Mouse (Mus musculus) G1E (cell line): ENCODE measurements around the gene Adgrl2.

ENCODE experiments used
- CTCF ChIP-seq: IDR thresholded peaks from 2 replicates; pipeline ENCODE4 v1.5.1; 2012; ENCODE audit warnings: low read depth, low read length, inconsistent platforms, mixed read lengths
- POLR2AphosphoS5 ChIP-seq: IDR thresholded peaks from 2 replicates; pipeline ENCODE4 v1.6.1; 2012; ENCODE audit warnings: low read depth, low read length, inconsistent platforms; ENCODE audit not compliant: insufficient replicate concordance

DNA sequence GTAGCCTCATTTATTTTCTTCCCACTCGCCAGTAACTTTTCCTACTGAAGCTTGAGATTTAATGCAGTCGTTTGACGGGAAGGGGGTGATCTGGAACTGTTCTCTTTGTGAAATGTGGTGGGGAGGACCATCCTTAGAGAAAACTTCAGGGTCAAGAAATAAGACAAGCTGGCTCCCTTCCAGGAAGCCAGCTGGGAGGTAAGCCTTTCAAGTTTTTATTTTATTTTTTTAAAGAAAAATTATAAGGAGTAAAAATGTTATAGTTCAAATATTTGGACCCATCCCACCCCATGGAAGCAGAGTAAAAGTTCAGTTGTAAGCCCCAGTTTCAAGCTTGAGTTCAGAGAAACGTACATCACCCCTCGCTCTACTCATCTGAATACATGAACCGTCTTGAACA, 177.2 kb downstream of the Adgrl2 start:
- TF ChIP-seq POLR2AphosphoS5 (no peak), CTCF (no peak)
